15 mouse cellular contexts compared by ENCODE assay signal in the genomic region with DNA sequence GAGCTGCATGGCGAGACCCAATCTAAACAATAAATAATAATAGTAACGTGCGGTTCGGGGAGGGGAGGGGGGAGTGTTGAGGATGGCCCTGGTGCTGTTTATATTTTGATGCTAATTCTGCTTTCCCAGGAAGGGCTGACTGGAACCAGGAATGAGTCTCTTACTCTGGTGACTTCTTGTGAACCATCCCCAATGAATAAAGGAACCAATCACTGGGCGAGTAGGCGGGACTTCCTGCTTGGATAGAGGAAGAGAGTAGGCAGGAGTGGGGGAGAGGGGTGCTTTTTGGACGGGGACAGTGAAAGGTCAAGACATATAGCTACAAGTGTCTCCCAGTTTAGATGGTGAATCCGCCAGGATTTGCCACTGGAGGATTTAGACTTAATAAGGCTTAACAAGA.
"Had no signal": no experiment of that assay in that cellular context is flagged by ENCODE, and none has a peak within 500 bp of the region (broad histone marks: within the 10 kb centered on the region; RNA-seq: fewer than 3 reads in every experiment).

No protein-coding gene starts in this region.

- DNase-seq: kidney, adult 9 months; kidney, postnatal 36 days; layer of hippocampus, adult 9-11 months; layer of hippocampus, postnatal 36 days; lung, embryonic 14.5 days; lung, postnatal 14 days; right cerebral cortex, postnatal 14 days; thymus, postnatal 4 days had no signal

- H3K9me3 ChIP-seq: limb, embryonic 10.5 days; megakaryocyte, embryonic 14.5 days; midbrain, embryonic 15.5 days; neural tube, embryonic 12.5 days; stomach, embryonic 15.5 days had no signal

- H3K4me3 ChIP-seq: limb, embryonic 10.5 days; megakaryocyte, embryonic 14.5 days; midbrain, embryonic 15.5 days; neural tube, embryonic 12.5 days; stomach, embryonic 15.5 days had no signal

- H3K27ac ChIP-seq: kidney, postnatal 0 days; limb, embryonic 10.5 days; macrophage; midbrain, embryonic 15.5 days; neural tube, embryonic 12.5 days; stomach, embryonic 15.5 days had no signal

- H3K36me3 ChIP-seq: midbrain, embryonic 15.5 days; neural tube, embryonic 12.5 days had no signal

- H3K27me3 ChIP-seq: megakaryocyte, embryonic 14.5 days; midbrain, embryonic 15.5 days; neural tube, embryonic 12.5 days; stomach, embryonic 15.5 days had no signal
